Mouse (Mus musculus) brain, embryonic 14.5 days (tissue): ENCODE measurements around the gene Lrrfip2.

ENCODE experiments used
- CTCF ChIP-seq: fragments of 200-500 bp; IDR thresholded peaks from 2 replicates; pipeline ENCODE4 v1.5.1; 2012; ENCODE audit warnings: inconsistent platforms, mild to moderate bottlenecking, moderate library complexity, borderline replicate concordance; ENCODE audit not compliant: insufficient read depth, insufficient read length; ENCODE audit errors: extremely low read depth
- POLR2A ChIP-seq: fragments of 200-500 bp; IDR thresholded peaks from 2 replicates; pipeline ENCODE4 v1.6.1; 2012; ENCODE audit warnings: mild to moderate bottlenecking, inconsistent platforms, borderline replicate concordance; ENCODE audit not compliant: poor library complexity, insufficient read depth, insufficient read length, severe bottlenecking; ENCODE audit errors: extremely low read depth

DNA sequence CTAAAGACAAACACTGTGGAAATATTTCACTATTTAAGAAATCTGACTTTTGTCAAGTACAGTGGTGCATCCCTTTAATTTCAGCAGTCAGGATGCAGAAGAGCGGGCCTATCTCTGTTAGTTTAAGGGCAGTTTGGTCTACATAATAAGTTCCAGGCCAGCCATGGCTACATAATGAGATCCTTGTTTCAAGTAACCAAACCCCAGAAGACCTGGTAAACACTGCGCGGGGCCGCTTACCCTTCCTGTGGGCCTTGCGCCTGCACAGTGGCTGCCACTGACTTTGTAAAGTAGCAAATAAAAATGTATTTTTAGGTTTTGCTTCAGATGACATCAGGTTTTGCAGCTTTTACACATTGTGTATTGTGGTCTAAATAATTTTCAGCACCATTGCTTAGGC, 106.0 kb downstream of the Lrrfip2 start:
- TF ChIP-seq CTCF: no peak
- no peak for TF ChIP-seq POLR2A
